Mouse (Mus musculus): ENCODE data around the gene Dhdds. TPM values are rescaled to one million over a fixed set of nuclear protein-coding genes. Genes with fewer than 3 reads are reported as not detected.

Gene Dhdds
- polyA plus RNA-seq, 1 experiment = 30.2 TPM

- Histone ChIP-seq H3K27ac (ENCODE audit: control insufficient read depth, insufficient read depth, low read depth, low read length, poor library complexity) (no peak overlapping the region), H3K4me1 (ENCODE audit: control insufficient read depth, insufficient read depth, low read length) (no peaks in the 10 kb centered on the region; the same call in 1 of the 2 replicates), H3K4me3 (replicated peaks; ENCODE audit: control insufficient read depth, low read depth, low read length) (no peak overlapping the region)
- no peak for TF ChIP-seq POLR2A (IDR thresholded peaks at IDR 0.05; ENCODE audit: borderline replicate concordance, control insufficient read depth, low read depth, low read length)
- TF ChIP-seq CTCF (IDR thresholded peaks at IDR 0.05; ENCODE audit: control insufficient read depth, insufficient read depth, low read length) = no peak
- 5% methylated on average over 16 of the region's 16 CpGs for WGBS
Observed at GRCm38 (mm10) chr4:134019641-134020351, 19.1 kb upstream of the Dhdds start.

- 5% methylated on average over 10 of the region's 10 CpGs for WGBS
- H3K27ac ChIP-seq (ENCODE audit: control insufficient read depth, insufficient read depth, low read depth, low read length, poor library complexity) = no peak overlapping the region
- H3K4me3 ChIP-seq (replicated peaks; ENCODE audit: control insufficient read depth, low read depth, low read length) = no peak overlapping the region
- no peaks in the 10 kb centered on the region; the same call in 1 of the 2 replicates for H3K4me1 ChIP-seq (ENCODE audit: control insufficient read depth, insufficient read depth, low read length)
- TF ChIP-seq CTCF (IDR thresholded peaks at IDR 0.05; ENCODE audit: control insufficient read depth, insufficient read depth, low read length) (no peak), POLR2A (IDR thresholded peaks at IDR 0.05; ENCODE audit: borderline replicate concordance, control insufficient read depth, low read depth, low read length) (no peak)
Observed at GRCm38 (mm10) chr4:134019210-134019609, 18.5 kb upstream of the Dhdds start.

GRCm38 (mm10) chr4:134018779-134019145, 18.0 kb upstream of the Dhdds start, which contains the start of gene Lin28a:
Gene Lin28a, minus strand, starts transcription at chr4:134018841.
- Histone ChIP-seq H3K4me1 (ENCODE audit: control insufficient read depth, insufficient read depth, low read length) (no peaks in the 10 kb centered on the region; the same call in 1 of the 2 replicates), H3K4me3 (replicated peaks; ENCODE audit: control insufficient read depth, low read depth, low read length) (no peak within 1 kb of the TSS), H3K27ac (ENCODE audit: control insufficient read depth, insufficient read depth, low read depth, low read length, poor library complexity) (no peak within 1 kb of the TSS; the same call in 1 of the 2 replicates)
- TF ChIP-seq CTCF (IDR thresholded peaks at IDR 0.05; ENCODE audit: control insufficient read depth, insufficient read depth, low read length) (no peak), POLR2A (IDR thresholded peaks at IDR 0.05; ENCODE audit: borderline replicate concordance, control insufficient read depth, low read depth, low read length) (no peak)
- 5% methylated on average over 9 of the region's 9 CpGs for WGBS

- no peak for TF ChIP-seq POLR2A (IDR thresholded peaks at IDR 0.05; ENCODE audit: borderline replicate concordance, control insufficient read depth, low read depth, low read length)
- TF ChIP-seq CTCF (IDR thresholded peaks at IDR 0.05; ENCODE audit: control insufficient read depth, insufficient read depth, low read length) = no peak
- Histone ChIP-seq H3K4me3 (replicated peaks; ENCODE audit: control insufficient read depth, low read depth, low read length) (no peak overlapping the region), H3K27ac (ENCODE audit: control insufficient read depth, insufficient read depth, low read depth, low read length, poor library complexity) (no peak overlapping the region; the same call in 1 of the 2 replicates), H3K4me1 (ENCODE audit: control insufficient read depth, insufficient read depth, low read length) (no peaks in the 10 kb centered on the region; the same call in 1 of the 2 replicates)
- WGBS = under 1% methylated on average over 46 of the region's 46 CpGs
Observed at GRCm38 (mm10) chr4:134018038-134018778, 17.5 kb upstream of the Dhdds start.

- Histone ChIP-seq H3K4me3 (replicated peaks; ENCODE audit: control insufficient read depth, low read depth, low read length) (no peak overlapping the region), H3K4me1 (ENCODE audit: control insufficient read depth, insufficient read depth, low read length) (no peaks in the 10 kb centered on the region; the same call in 1 of the 2 replicates), H3K27ac (ENCODE audit: control insufficient read depth, insufficient read depth, low read depth, low read length, poor library complexity) (no peak overlapping the region)
- 4% methylated on average over 21 of the region's 21 CpGs for WGBS
- TF ChIP-seq CTCF (IDR thresholded peaks at IDR 0.05; ENCODE audit: control insufficient read depth, insufficient read depth, low read length) (no peak), POLR2A (IDR thresholded peaks at IDR 0.05; ENCODE audit: borderline replicate concordance, control insufficient read depth, low read depth, low read length) (no peak)
Observed at GRCm38 (mm10) chr4:134017201-134017865, 16.6 kb upstream of the Dhdds start.

GRCm38 (mm10) chr4:134016767-134017166, 16.0 kb upstream of the Dhdds start:
- H3K4me3 ChIP-seq (replicated peaks; ENCODE audit: control insufficient read depth, low read depth, low read length) = no peak overlapping the region
- TF ChIP-seq CTCF (IDR thresholded peaks at IDR 0.05; ENCODE audit: control insufficient read depth, insufficient read depth, low read length) (no peak), POLR2A (IDR thresholded peaks at IDR 0.05; ENCODE audit: borderline replicate concordance, control insufficient read depth, low read depth, low read length) (no peak)
- H3K27ac ChIP-seq (ENCODE audit: control insufficient read depth, insufficient read depth, low read depth, low read length, poor library complexity) = no peak overlapping the region
- H3K4me1 ChIP-seq (ENCODE audit: control insufficient read depth, insufficient read depth, low read length) = no peaks in the 10 kb centered on the region; the same call in 1 of the 2 replicates
- WGBS = 6% methylated on average over 8 of the region's 8 CpGs

GRCm38 (mm10) chr4:134016208-134016607, 15.5 kb upstream of the Dhdds start:
- Histone ChIP-seq H3K4me3 (replicated peaks; ENCODE audit: control insufficient read depth, low read depth, low read length) (no peak overlapping the region), H3K4me1 (ENCODE audit: control insufficient read depth, insufficient read depth, low read length) (no peaks in the 10 kb centered on the region; the same call in 1 of the 2 replicates), H3K27ac (ENCODE audit: control insufficient read depth, insufficient read depth, low read depth, low read length, poor library complexity) (no peak overlapping the region)
- WGBS = 13% methylated on average over 7 of the region's 7 CpGs
- no peak for TF ChIP-seq POLR2A (IDR thresholded peaks at IDR 0.05; ENCODE audit: borderline replicate concordance, control insufficient read depth, low read depth, low read length)
- no peak for TF ChIP-seq CTCF (IDR thresholded peaks at IDR 0.05; ENCODE audit: control insufficient read depth, insufficient read depth, low read length)
